Mouse (Mus musculus): Measurements from ENCODE around the gene Ppp2r2d. TPM values are rescaled to one million over a fixed set of nuclear protein-coding genes. Genes with fewer than 3 reads are reported as not detected.

The Ppp2r2d gene
- total RNA-seq, 2 experiments from 2014 or later: 92.2 to 92.6 TPM

DNA sequence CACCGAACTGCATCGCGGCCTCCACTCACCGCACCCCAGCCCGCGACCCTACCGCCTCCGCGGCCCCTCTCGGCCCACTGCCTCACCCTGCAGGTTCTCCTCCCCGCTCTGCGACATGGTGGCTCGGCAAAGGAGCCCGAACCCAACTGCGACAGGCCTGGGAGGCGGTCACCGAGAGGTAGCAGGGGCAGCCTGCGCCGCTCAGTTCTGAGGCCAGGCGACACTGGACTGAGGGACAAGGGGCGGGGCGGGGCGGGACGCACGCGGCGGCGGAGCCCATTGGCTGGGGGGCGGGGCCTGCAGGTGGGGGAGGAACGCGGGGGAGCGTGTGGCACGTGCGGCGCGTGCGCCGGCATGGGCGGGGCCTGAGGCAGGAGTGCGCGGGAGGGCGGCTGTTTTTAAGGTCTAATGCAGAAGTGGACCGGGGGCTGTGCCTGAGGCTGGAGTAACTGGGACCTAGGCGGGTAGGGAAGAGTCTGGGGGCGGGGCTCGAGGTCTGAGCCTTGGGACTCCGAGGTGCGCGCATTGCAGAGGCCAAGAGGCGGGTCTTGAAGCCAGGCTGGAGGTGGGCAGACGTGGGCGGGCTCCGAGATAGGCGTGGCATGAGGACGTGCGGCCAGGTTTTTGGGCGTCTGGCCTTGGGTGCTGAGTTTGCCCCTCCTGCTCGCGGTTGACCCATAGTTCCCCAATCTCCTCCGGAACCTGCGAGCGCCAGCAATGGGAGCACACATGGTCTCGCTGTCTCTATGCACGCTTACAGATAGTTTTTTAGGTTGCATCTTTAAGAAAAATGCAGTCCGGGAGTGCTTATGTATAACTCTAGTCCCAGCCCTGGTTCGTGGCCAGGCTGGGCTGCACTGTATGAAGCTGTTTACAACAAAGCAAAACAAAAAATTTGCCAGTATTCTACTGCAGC is 63.7 kb downstream of the Ppp2r2d start, which contains the start of gene Bnip3:
Bnip3 (minus strand) TSS at position 243 of the 916 bp plus-strand sequence.
- DNase-seq (ENCODE audit: extremely low spot score in 1 of 2, low spot score in 2 of 2): peak; percentile 81 to 92
- intact Hi-C loops (cut with DNase I): no loop called here

DNA sequence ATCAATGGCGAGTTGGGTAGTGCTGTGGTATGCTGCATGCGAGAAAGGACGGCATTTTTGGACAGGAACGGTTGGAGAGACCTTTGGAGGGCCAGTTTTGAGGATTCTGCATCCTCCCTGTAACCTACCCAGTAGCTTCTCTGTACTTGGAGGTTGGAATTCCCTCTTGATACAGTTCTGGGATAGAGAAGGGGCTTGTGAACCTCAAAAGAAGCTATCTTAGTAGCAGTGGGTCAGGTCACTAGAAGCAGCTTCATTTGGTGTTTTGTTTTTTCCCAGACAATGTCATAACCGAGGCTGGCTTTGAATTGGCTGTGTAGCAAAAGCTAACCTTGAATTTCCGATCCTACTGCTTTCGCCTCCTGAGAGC is 64.3 kb downstream of the Ppp2r2d start:
- no peak for DNase-seq (ENCODE audit: extremely low spot score in 1 of 2, low spot score in 2 of 2)
- intact Hi-C loops (cut with DNase I): no loop called here

- DNase-seq (ENCODE audit: extremely low spot score in 1 of 2, low spot score in 2 of 2): no peak
- intact Hi-C loops (cut with DNase I): no loop called here
Observed at GRCm38 (mm10) chr7:138913616-138914015, 67.7 kb downstream of the Ppp2r2d start.

DNA sequence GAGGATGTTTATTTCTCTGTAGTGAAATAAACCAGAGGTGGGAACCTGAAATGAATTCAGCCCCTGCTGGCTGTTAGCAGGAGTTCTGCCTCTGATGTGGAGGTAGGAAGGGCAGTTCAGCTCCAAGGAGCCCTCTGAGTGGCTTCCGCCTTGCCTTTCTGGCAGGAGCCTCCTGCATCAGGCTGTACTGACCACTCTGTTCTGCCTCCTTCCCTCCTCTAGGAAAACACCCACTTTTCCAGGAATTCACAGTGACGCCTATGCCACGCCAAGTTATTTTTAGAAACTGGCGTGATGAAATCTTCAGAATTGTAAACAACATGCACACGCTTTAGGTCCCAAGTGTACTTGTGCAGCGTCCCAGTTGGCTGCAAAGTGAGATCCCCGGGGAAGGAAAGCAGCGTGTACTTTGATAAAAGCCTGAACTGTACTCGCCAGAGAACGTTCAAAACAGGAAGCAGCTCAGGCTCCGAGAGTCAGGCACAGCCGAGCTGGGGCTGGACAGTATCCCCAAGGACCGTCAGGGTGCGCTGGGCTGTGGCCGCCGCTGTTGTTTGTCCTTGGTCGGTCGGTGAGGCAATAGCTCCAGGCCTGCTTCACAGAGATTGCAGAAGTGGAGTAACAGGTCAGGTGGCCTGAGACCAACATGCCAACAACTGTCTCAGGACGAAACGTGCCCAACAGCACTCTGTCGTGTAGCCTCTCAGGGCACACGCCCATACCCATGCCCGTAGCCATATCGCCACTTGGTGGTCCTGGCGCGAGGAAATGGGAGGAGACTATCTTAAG is 73.5 kb downstream of the Ppp2r2d start:
- DNase-seq (ENCODE audit: extremely low spot score in 1 of 2, low spot score in 2 of 2): peak in 1 of 2 experiments; percentile 71
- intact Hi-C loops (cut with DNase I): no loop called here

DNA sequence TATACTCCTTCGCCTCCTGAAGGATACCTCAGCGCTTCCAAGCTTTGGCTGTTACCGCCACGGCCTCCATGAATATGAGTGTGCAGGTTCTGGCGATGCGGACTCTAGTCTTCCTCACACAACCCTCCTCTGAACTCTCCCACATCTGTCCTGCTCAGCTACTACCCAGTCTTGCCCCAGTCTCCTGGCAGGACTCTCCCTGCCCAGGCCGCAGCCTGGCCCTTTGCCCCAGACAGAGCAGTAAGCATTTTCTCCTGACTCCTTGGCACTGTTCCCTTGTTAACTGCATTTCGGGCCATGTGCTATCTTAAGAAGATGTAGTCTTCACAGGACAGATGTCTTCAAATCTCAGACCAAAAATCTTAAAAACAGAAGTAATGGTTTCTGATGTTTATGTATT is 75.7 kb downstream of the Ppp2r2d start:
- no peak for DNase-seq (ENCODE audit: extremely low spot score in 1 of 2, low spot score in 2 of 2)
- intact Hi-C loops (cut with DNase I): loop anchor here (5.0 kb wide), 1 partner anchor 79 kb away; no protein-coding TSS in a partner anchor

GRCm38 (mm10) chr7:138923756-138924425 is 78.0 kb downstream of the Ppp2r2d start:
- DNase-seq (ENCODE audit: extremely low spot score in 1 of 2, low spot score in 2 of 2): peak in 1 of 2 experiments; percentile 35
- intact Hi-C loops (cut with DNase I): loop anchor here (5.0 kb wide), 1 partner anchor 82 kb away; no protein-coding TSS in a partner anchor

GRCm38 (mm10) chr7:138928456-138928855 is 82.6 kb downstream of the Ppp2r2d start:
- intact Hi-C loops (cut with DNase I): no loop called here
- DNase-seq (ENCODE audit: extremely low spot score in 1 of 2, low spot score in 2 of 2): no peak

Other genes with a start within 250 kb of the Ppp2r2d start
- 10 to 100 TPM; 31.2 to 32.1 TPM for gene Mapk1ip1, start 194 bp downstream of the Ppp2r2d start, total RNA-seq (2021)
- 100 to 1,000 TPM; 103 to 104 TPM for gene Bnip3, start 63.4 kb downstream of the Ppp2r2d start, total RNA-seq (2021)
- 10 to 100 TPM; 40.9 to 43.6 TPM for gene Jakmip3, start 94.7 kb downstream of the Ppp2r2d start, total RNA-seq (2021)
- gene Dpysl4, start 239.9 kb downstream of the Ppp2r2d start, total RNA-seq (2021): 100 to 1,000 TPM; 119 to 126 TPM

All from left cerebral cortex, postnatal 10 days (tissue).